In genomic region chr16:13892850-13893249, GRCm38 (mm10) we compare ENCODE assay signal across 26 mouse cellular contexts. TPM values are rescaled to one million over a fixed set of nuclear protein-coding genes. Genes with fewer than 3 reads are reported as not detected.
"Had no signal": no experiment of that assay in that cellular context is flagged by ENCODE, and none has a peak within 500 bp of the region (broad histone marks: within the 10 kb centered on the region; RNA-seq: fewer than 3 reads in every experiment).

No protein-coding gene starts in this region.

- H3K4me1 ChIP-seq: embryonic facial prominence, embryonic 12.5 days; embryonic facial prominence, embryonic 13.5 days; embryonic facial prominence, embryonic 15.5 days; forebrain, embryonic 10.5 days; forebrain, embryonic 12.5 days; forebrain, embryonic 13.5 days; forebrain, embryonic 15.5 days had no signal

- H3K9ac ChIP-seq: embryonic facial prominence, embryonic 12.5 days; embryonic facial prominence, embryonic 13.5 days; embryonic facial prominence, embryonic 15.5 days; forebrain, embryonic 12.5 days; forebrain, embryonic 13.5 days; forebrain, embryonic 15.5 days; forebrain, postnatal 0 days had no signal

- H3K27me3 ChIP-seq: embryonic facial prominence, embryonic 12.5 days; embryonic facial prominence, embryonic 13.5 days; embryonic facial prominence, embryonic 15.5 days; forebrain, embryonic 12.5 days; forebrain, embryonic 13.5 days; forebrain, embryonic 15.5 days had no signal

- H3K9me3 ChIP-seq: embryonic facial prominence, embryonic 12.5 days; embryonic facial prominence, embryonic 13.5 days; embryonic facial prominence, embryonic 15.5 days; forebrain, embryonic 10.5 days; forebrain, embryonic 12.5 days; forebrain, embryonic 13.5 days; forebrain, embryonic 15.5 days had no signal

- H3K27ac ChIP-seq: embryonic facial prominence, embryonic 12.5 days; embryonic facial prominence, embryonic 13.5 days; embryonic facial prominence, embryonic 15.5 days; forebrain, embryonic 10.5 days; forebrain, embryonic 12.5 days; forebrain, embryonic 13.5 days; forebrain, embryonic 15.5 days; gastrocnemius, adult 2 months; heart, adult 2 months had no signal

- H3K4me2 ChIP-seq: embryonic facial prominence, embryonic 12.5 days; embryonic facial prominence, embryonic 13.5 days; embryonic facial prominence, embryonic 15.5 days; forebrain, embryonic 12.5 days; forebrain, embryonic 13.5 days; forebrain, embryonic 15.5 days had no signal

- H3K4me3 ChIP-seq: embryonic facial prominence, embryonic 12.5 days; embryonic facial prominence, embryonic 13.5 days; embryonic facial prominence, embryonic 15.5 days; erythroblast, embryonic 14.5 days; forebrain, embryonic 10.5 days; forebrain, embryonic 12.5 days; forebrain, embryonic 13.5 days; forebrain, embryonic 15.5 days; gastrocnemius, adult 2 months; heart, adult 2 months had no signal

- DNase-seq: cerebellum, adult 8-10 months; cerebellum, adult 9-10 months; cerebellum, adult 9-11 months; cerebellum, postnatal 10 days; cerebellum, postnatal 14 days; cerebellum, postnatal 25 days; cerebellum, postnatal 36 days; embryo, embryonic 11 days; forebrain, postnatal 0 days; gastrocnemius, adult 2 months; gastrocnemius, postnatal 10 days; gastrocnemius, postnatal 14 days; gastrocnemius, postnatal 25 days; gastrocnemius, postnatal 36 days; heart, adult 11 months; heart, adult 18-20 months; heart, adult 2 months had no signal

- H3K36me3 ChIP-seq: embryonic facial prominence, embryonic 12.5 days; embryonic facial prominence, embryonic 13.5 days; embryonic facial prominence, embryonic 15.5 days; forebrain, embryonic 10.5 days; forebrain, embryonic 12.5 days; forebrain, embryonic 15.5 days had no signal

RNA-seq across cellular contexts. Expression of gene Mpv17l, which starts 10.1 kb away (rescaled TPM):
- total RNA-seq: granulocyte monocyte progenitor cell, adult 5-6 weeks had no signal
- polyA plus RNA-seq: erythroblast, embryonic 14.5 days had no signal
